Mouse (Mus musculus) T-helper 2 cell (primary cell): ENCODE data around the gene Sorbs1.

Source experiments
- in situ Hi-C: fragments of 300-600 bp; cut with MboI, MseI; formaldehyde crosslinking; loops from one replicate; pipeline ENCODE4 v1.15.1; 2025; ENCODE audit warnings: high pct_unique_total_duplicates

Gene Sorbs1

GRCm38 (mm10) chr19:40409500-40410035, 104.0 kb downstream of the Sorbs1 start:
- in situ Hi-C loops, result no loop called here

- in situ Hi-C loops, result no loop called here
These were observed 106.4 kb downstream of the Sorbs1 start for GRCm38 (mm10) chr19:40407186-40407585.

GRCm38 (mm10) chr19:40406661-40407060, 106.9 kb downstream of the Sorbs1 start:
- in situ Hi-C loops, result no loop called here

GRCm38 (mm10) chr19:40405808-40406207, 107.8 kb downstream of the Sorbs1 start:
- in situ Hi-C loops, result no loop called here

- in situ Hi-C loops, result no loop called here
These were observed 109.0 kb downstream of the Sorbs1 start for GRCm38 (mm10) chr19:40404582-40404981.

GRCm38 (mm10) chr19:40403999-40404398, 109.6 kb downstream of the Sorbs1 start:
- in situ Hi-C loops, result no loop called here

GRCm38 (mm10) chr19:40402155-40402963, 111.2 kb downstream of the Sorbs1 start:
- in situ Hi-C loops, result no loop called here

GRCm38 (mm10) chr19:40401213-40401612, 112.4 kb downstream of the Sorbs1 start:
- in situ Hi-C loops, result no loop called here

GRCm38 (mm10) chr19:40400426-40401030, 113.1 kb downstream of the Sorbs1 start:
- in situ Hi-C loops, result no loop called here

GRCm38 (mm10) chr19:40395757-40396661, 117.6 kb downstream of the Sorbs1 start:
- in situ Hi-C loops, result loop anchor here (10.0 kb wide), 1 partner anchor 149 kb away; no protein-coding TSS in a partner anchor

- in situ Hi-C loops, result loop anchor here (10.0 kb wide), 1 partner anchor 149 kb away; no protein-coding TSS in a partner anchor
These were observed 118.3 kb downstream of the Sorbs1 start for GRCm38 (mm10) chr19:40395321-40395695.

- in situ Hi-C loops, result loop anchor here (10.0 kb wide), 1 partner anchor 150 kb away; no protein-coding TSS in a partner anchor
These were observed 118.8 kb downstream of the Sorbs1 start for GRCm38 (mm10) chr19:40394555-40395320.

- in situ Hi-C loops, result loop anchor here (10.0 kb wide), 1 partner anchor 152 kb away; no protein-coding TSS in a partner anchor
These were observed 120.7 kb downstream of the Sorbs1 start for GRCm38 (mm10) chr19:40392795-40393392.

- in situ Hi-C loops, result loop anchor here (10.0 kb wide), 1 partner anchor 153 kb away; no protein-coding TSS in a partner anchor
These were observed 122.1 kb downstream of the Sorbs1 start for GRCm38 (mm10) chr19:40391469-40391868.

- in situ Hi-C loops, result no loop called here
These were observed 126.7 kb downstream of the Sorbs1 start for GRCm38 (mm10) chr19:40386916-40387315.

- in situ Hi-C loops, result no loop called here
These were observed 128.2 kb downstream of the Sorbs1 start for GRCm38 (mm10) chr19:40385334-40385733.

GRCm38 (mm10) chr19:40383931-40384330, 129.6 kb downstream of the Sorbs1 start:
- in situ Hi-C loops, result no loop called here

- in situ Hi-C loops, result no loop called here
These were observed 132.9 kb downstream of the Sorbs1 start for GRCm38 (mm10) chr19:40380656-40381055.

GRCm38 (mm10) chr19:40380005-40380404, 133.6 kb downstream of the Sorbs1 start:
- in situ Hi-C loops, result no loop called here

- in situ Hi-C loops, result no loop called here
These were observed 134.5 kb downstream of the Sorbs1 start for GRCm38 (mm10) chr19:40379081-40379480.
